Mouse (Mus musculus) c-Kit-negative CD71-positive TER-119-positive erythroid progenitor cells, embryonic 14.5 days (primary cell): ENCODE measurements around the gene Vmn1r22.
A peak's percentile ranks its signal among the peaks of the same experiment; 100 is the strongest.
"Not testable (repeated sequence)": the region's sequence is repeated elsewhere in the genome, so short reads cannot be mapped to it uniquely, and the experiment has no call there.

Source experiments
- DNase-seq: peaks from one replicate; pipeline ENCODE4 v3.0.0-alpha.2; 2013; ENCODE audit warnings: low read depth, low spot score

The Vmn1r22 gene

GRCm38 (mm10) chr6:57907928-57908327 is at the start of gene Vmn1r22:
Gene Vmn1r22, minus strand, starts transcription at chr6:57908028.
- DNase-seq = no peak

- no peak for DNase-seq
Observed at GRCm38 (mm10) chr6:57926738-57927137, 18.9 kb upstream of the Vmn1r22 start, which contains the start of gene Vmn1r23. Gene Vmn1r23, minus strand, starts transcription at chr6:57926838.

- DNase-seq = peak; percentile 54
Observed at GRCm38 (mm10) chr6:57859043-57860042, 48.5 kb downstream of the Vmn1r22 start.

GRCm38 (mm10) chr6:57851177-57851576 is 56.7 kb downstream of the Vmn1r22 start:
- DNase-seq = not testable (repeated sequence)

GRCm38 (mm10) chr6:57850286-57850685 is 57.5 kb downstream of the Vmn1r22 start, which contains the start of gene Vmn1r21:
Gene Vmn1r21, minus strand, starts transcription at chr6:57850343.
- no peak for DNase-seq
